Mouse (Mus musculus) heart, adult 2 months (tissue): Measurements from ENCODE around the gene Fam72a. TPM values are rescaled to one million over a fixed set of nuclear protein-coding genes. Genes with fewer than 3 reads are reported as not detected.
"Not testable (repeated sequence)": the region's sequence is repeated elsewhere in the genome, so short reads cannot be mapped to it uniquely, and the experiment has no call there.

ENCODE experiments used
- DNase-seq, 2 experiments: peaks; one replicate each; pipeline ENCODE4 v3.0.0; 2021
- H3K27ac ChIP-seq: fragments of 200-600 bp; 2 replicates; pipeline ENCODE4 v1.8.1; 2022
- H3K27me3 ChIP-seq: fragments of 200-500 bp; 2 replicates; pipeline ENCODE4 v1.6.1; 2012; ENCODE audit warnings: mild to moderate bottlenecking, low read length, inconsistent platforms, mixed read lengths; ENCODE audit not compliant: control insufficient read depth, insufficient read depth
- H3K36me3 ChIP-seq: fragments of 200-500 bp; 2 replicates; pipeline ENCODE4 v1.6.1; 2012; ENCODE audit warnings: low read length, inconsistent platforms; ENCODE audit not compliant: control insufficient read depth, insufficient read depth
- H3K4me1 ChIP-seq: fragments of 200-500 bp; 2 replicates; pipeline ENCODE4 v1.6.1; 2011; ENCODE audit warnings: low read length; ENCODE audit not compliant: control insufficient read depth, insufficient read depth
- H3K4me3 ChIP-seq: fragments of 200-600 bp; 2 replicates; pipeline ENCODE4 v1.8.1; 2022
- H3K79me2 ChIP-seq: fragments of 200-500 bp; replicated peaks from 2 replicates; pipeline ENCODE4 v1.6.1; 2012; ENCODE audit warnings: mild to moderate bottlenecking, inconsistent platforms, low read length, moderate library complexity, mixed read lengths; ENCODE audit not compliant: control insufficient read depth, insufficient read depth
- H3K9ac ChIP-seq: fragments of 200-500 bp; 2 replicates; pipeline ENCODE4 v1.6.1; 2012; ENCODE audit warnings: low read depth, mild to moderate bottlenecking, control low read depth, inconsistent platforms, low read length, mixed read lengths
- CTCF ChIP-seq: fragments of 200-600 bp; IDR thresholded peaks from 2 replicates; pipeline ENCODE4 v1.8.1; 2022; ENCODE audit warnings: antibody characterized with exemption, mild to moderate bottlenecking, moderate library complexity
- EP300 ChIP-seq: fragments of 200-500 bp; IDR thresholded peaks from 2 replicates; pipeline ENCODE4 v1.6.1; 2011; ENCODE audit warnings: low read depth, low read length, control low read depth; ENCODE audit not compliant: insufficient read depth
- POLR2A ChIP-seq: fragments of 200-500 bp; IDR thresholded peaks from 2 replicates; pipeline ENCODE4 v1.6.1; 2011; ENCODE audit warnings: mild to moderate bottlenecking, low read depth, low read length, control low read depth; ENCODE audit not compliant: insufficient read depth
- WGBS: fragments of 180-500 bp; shearing (Covaris S2); methylation state at CpG from one replicate; pipeline ENCODE4 v1.1.7; 2018; 5-methylcytosine and 5-hydroxymethylcytosine counted together
- intact Hi-C: fragments of 180-260 bp; cut with DNase I; formaldehyde crosslinking; loops from one replicate; pipeline ENCODE4 v1.15.1; 2025
- polyA plus RNA-seq: library from polyadenylated mRNA; depleted of rRNA; stranded (reverse); fragments of >200 nt; gene quantifications from 2 replicates; pipeline ENCODE4 v1.2.3, GENCODE M21; 2012
- total RNA-seq, 2 experiments: library from RNA; stranded (reverse); gene quantifications; 2 replicates each; pipeline ENCODE4 v1.2.3; 2021

The Fam72a gene
- total and polyA plus RNA-seq, 3 experiments = 0.29 to 0.78 (median 0.73) TPM

DNA sequence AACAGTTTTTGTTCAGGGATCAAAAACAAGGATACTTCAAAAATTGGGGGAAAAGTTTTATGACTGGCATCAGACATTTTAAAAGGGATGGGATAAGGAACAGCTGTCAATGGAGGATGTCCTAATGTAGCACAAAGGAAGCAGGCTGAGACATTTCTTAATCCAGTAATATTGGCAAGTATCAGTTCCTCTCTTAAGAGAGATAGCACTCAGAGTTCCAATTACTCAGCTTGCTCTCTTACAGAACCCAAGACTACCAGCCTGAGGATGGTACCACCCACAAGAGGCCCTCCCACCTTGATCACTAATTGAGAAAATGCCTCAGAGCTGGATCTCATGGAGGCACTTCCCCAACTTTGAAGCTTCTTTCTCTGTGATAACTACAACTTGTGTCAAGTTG, 32.8 kb downstream of the Fam72a start:
- Histone ChIP-seq H3K36me3 (no peaks in the 10 kb centered on the region), H3K27me3 (no peaks in the 10 kb centered on the region), H3K4me3 (no peak overlapping the region), H3K27ac (no peak overlapping the region), H3K9ac (no peak overlapping the region), H3K4me1 (no peaks in the 10 kb centered on the region), H3K79me2 (no peaks in the 10 kb centered on the region)
- intact Hi-C loops = no loop called here
- DNase-seq = no peak
- no peak for TF ChIP-seq CTCF
- no peak for TF ChIP-seq POLR2A
- no peak for TF ChIP-seq EP300

- no peak overlapping the region for H3K9ac ChIP-seq
- H3K4me3 ChIP-seq = no peak overlapping the region
- H3K36me3 ChIP-seq = no peaks in the 10 kb centered on the region
- H3K4me1 ChIP-seq = no peaks in the 10 kb centered on the region
- TF ChIP-seq CTCF (no peak), POLR2A (no peak), EP300 (no peak)
- intact Hi-C loops = no loop called here
- DNase-seq = no peak
- H3K79me2 ChIP-seq = no peaks in the 10 kb centered on the region
- H3K27me3 ChIP-seq = no peaks in the 10 kb centered on the region
- no peak overlapping the region for H3K27ac ChIP-seq
- 92% methylated on average over 2 of the region's 2 CpGs for WGBS
Measured at GRCm38 (mm10) chr1:131562081-131562480, 34.4 kb downstream of the Fam72a start.

- H3K4me1 ChIP-seq, intact Hi-C loops, H3K4me3 ChIP-seq, H3K27ac ChIP-seq, DNase-seq, H3K36me3 ChIP-seq, H3K27me3 ChIP-seq, H3K9ac ChIP-seq, H3K79me2 ChIP-seq: not testable (repeated sequence)
- WGBS = 42% methylated on average over 11 of the region's 11 CpGs
- peak; percentile 50 for TF ChIP-seq CTCF
Measured at GRCm38 (mm10) chr1:131566056-131566455, 38.4 kb downstream of the Fam72a start.

DNA sequence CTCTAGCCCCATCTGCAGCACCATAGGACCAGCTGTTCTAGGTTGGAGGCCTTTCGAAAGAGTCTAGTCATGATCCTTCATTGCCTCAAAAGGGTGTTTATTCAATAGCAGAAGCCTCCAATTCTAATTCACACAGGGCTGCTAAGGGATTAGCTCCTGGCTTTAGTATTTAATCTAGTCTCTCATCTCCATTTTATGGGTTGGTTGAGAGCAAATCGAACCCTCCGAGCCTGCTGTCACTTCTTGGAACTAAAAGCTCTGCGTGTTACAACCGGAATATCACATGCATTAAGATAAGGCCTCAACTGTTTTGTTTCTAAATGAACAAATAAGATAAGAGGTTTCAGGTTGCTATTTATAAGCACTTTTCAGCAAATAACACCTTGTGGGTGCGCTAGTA, 42.0 kb downstream of the Fam72a start:
- 63% methylated on average over 6 of the region's 6 CpGs for WGBS
- H3K4me3 ChIP-seq = no peak overlapping the region
- H3K79me2 ChIP-seq = no peaks in the 10 kb centered on the region
- no peak for DNase-seq
- no peak overlapping the region for H3K27ac ChIP-seq
- H3K9ac ChIP-seq = no peak overlapping the region
- no peaks in the 10 kb centered on the region for H3K36me3 ChIP-seq
- intact Hi-C loops = no loop called here
- H3K4me1 ChIP-seq = no peaks in the 10 kb centered on the region
- H3K27me3 ChIP-seq = no peaks in the 10 kb centered on the region
- TF ChIP-seq EP300 (no peak), CTCF (no peak), POLR2A (no peak)

DNA sequence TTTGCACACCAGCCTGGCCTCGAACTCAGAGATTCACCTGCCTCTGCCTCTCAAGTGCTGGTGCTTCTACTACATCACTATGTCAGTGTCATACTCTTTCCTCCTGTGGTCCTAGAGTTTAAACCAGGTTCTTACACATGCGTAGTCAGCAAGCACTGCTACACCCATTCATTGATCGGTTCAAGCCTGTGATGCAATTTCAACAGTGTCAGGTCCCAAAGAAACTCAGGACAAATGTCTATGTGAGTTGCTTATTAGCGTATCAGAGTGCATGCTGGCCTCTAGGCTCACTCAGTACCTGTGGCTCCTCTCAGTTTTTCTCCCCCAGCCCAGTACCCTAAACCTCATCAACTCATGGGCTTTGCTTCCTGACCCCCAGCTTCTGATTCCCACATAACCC, 42.7 kb downstream of the Fam72a start:
- H3K27me3 ChIP-seq = no peaks in the 10 kb centered on the region
- H3K79me2 ChIP-seq = no peaks in the 10 kb centered on the region
- TF ChIP-seq POLR2A (no peak), EP300 (no peak), CTCF (no peak)
- H3K4me1 ChIP-seq = no peaks in the 10 kb centered on the region
- DNase-seq = no peak
- intact Hi-C loops = no loop called here
- no peak overlapping the region for H3K9ac ChIP-seq
- H3K36me3 ChIP-seq = no peaks in the 10 kb centered on the region
- no peak overlapping the region for H3K27ac ChIP-seq
- 92% methylated on average over 4 of the region's 4 CpGs for WGBS
- H3K4me3 ChIP-seq = no peak overlapping the region

DNA sequence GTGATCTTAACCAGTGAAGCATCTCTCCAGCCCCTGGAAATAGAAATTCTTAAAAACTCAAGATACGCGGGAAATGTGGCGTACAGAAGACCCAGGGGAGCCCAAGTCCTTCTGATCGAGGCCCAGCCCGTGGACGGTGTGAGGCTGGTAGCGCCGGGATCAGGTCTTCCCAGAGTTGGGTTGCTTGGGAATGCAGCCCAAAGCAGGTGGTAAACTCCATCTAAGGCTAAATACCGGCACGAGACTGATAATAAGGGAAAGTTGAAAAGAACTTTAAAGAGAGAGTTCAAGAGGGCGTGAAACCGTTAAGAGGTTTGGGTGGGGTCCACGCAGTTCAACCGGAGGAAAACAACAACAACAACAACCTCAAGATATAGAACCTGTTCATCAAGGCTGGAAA, 46.0 kb downstream of the Fam72a start:
- Histone ChIP-seq H3K27ac (no peak overlapping the region), H3K4me1 (no peaks in the 10 kb centered on the region), H3K4me3 (no peak overlapping the region), H3K27me3 (no peaks in the 10 kb centered on the region), H3K79me2 (no peaks in the 10 kb centered on the region), H3K36me3 (no peaks in the 10 kb centered on the region), H3K9ac (no peak overlapping the region)
- WGBS = 88% methylated on average over 14 of the region's 14 CpGs
- TF ChIP-seq EP300 (no peak), CTCF (no peak), POLR2A (no peak)
- no peak for DNase-seq
- intact Hi-C loops = no loop called here
